Mouse (Mus musculus): ENCODE results near the gene Elmo1. TPM values are rescaled to one million over a fixed set of nuclear protein-coding genes. Genes with fewer than 3 reads are reported as not detected.

Gene Elmo1
- polyA plus RNA-seq, 1 experiment from 2014 or later = 10.7 TPM

DNA sequence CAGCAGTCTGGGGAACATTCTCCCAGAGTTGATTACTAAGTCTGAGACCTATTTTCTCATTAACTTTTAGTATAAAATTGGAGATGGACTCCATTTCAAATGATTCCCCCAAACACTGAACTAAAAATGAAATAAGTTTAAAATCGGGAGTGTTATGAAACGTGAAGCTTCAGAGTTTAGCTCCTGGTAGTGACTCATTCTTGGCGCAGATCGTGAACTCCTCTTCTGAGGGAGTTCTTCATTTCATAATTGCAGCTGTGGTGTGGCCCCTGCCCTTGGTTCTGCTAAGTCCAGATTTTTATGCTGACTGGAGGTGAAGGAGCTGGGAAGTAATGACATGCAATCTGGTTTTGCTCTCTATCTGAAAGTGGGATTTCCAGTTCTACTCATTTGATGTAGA lies 307.9 kb downstream of the Elmo1 start:
- Histone ChIP-seq H3K4me2 (replicated peaks) (no peak overlapping the region), H3K36me3 (no peaks in the 10 kb centered on the region), H3K4me3 (no peak overlapping the region), H3K9ac (no peak overlapping the region), H3K27me3 (no peaks in the 10 kb centered on the region), H3K4me1 (no peaks in the 10 kb centered on the region), H3K9me3 (no peaks in the 10 kb centered on the region), H3K27ac (no peak overlapping the region)
- WGBS = 86% methylated on average over 4 of the region's 4 CpGs
- no peak for ATAC-seq (ENCODE audit: low FRiP score, low read depth)

DNA sequence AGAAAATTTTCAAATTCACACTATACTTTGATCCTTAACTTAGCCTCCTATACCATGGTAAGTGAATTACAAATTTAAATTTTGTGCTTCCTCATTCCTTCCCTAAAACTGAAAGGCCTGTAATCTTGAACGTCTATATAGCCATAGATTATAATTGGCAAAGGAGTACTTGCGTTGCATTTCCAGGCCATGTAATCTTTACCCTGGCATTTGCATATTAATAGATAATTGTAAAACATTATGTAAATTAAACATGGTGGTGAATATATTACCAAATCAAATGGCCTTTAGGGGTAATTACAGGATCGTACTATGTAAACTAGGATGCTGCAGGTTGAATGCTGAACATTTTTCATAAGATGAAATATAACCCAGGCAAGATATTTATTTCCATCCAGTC lies 314.1 kb downstream of the Elmo1 start:
- Histone ChIP-seq H3K9ac (no peak overlapping the region), H3K4me3 (no peak overlapping the region), H3K36me3 (no peaks in the 10 kb centered on the region), H3K4me2 (replicated peaks) (no peak overlapping the region), H3K27me3 (no peaks in the 10 kb centered on the region), H3K9me3 (no peaks in the 10 kb centered on the region), H3K27ac (no peak overlapping the region), H3K4me1 (no peaks in the 10 kb centered on the region)
- ATAC-seq (ENCODE audit: low FRiP score, low read depth) = no peak
- WGBS = 88% methylated on average over 3 of the region's 3 CpGs

DNA sequence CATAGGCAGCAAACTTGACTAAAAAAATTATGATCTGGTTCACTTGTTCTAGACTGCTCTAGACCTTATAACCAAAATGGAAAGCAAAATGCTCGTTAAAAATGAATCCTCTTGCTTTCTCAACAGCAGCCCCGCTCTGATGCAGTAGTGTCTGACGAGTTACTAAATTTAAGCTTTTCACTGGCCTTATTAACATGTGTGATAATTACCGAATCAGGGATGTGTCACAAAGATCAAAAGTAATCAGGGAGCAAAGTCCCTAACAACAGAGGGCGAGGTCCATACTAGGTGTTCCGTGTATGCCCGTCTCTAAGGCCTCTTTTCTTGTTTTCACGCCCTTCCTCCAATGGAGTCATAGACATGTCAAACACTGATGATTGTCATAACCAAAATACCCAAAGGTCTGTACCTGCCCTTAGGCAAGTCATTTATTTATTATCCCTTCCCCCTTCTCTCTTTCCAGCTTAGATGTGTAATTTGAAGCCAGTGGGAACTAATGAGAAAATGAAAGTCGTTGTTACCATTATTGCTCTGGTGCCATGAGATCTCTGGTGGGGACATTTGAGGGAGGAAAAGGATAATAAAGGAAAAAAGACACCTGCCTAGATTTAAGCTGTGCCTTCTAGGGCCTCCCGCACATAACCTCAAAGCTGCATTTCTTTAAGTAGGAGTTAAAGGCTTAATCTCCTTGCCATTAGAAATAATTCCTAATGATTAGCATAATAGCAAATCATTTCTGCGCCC lies 316.2 kb downstream of the Elmo1 start:
- H3K9ac ChIP-seq = no peak overlapping the region
- no peaks in the 10 kb centered on the region for H3K36me3 ChIP-seq
- ATAC-seq (ENCODE audit: low FRiP score, low read depth) = no peak
- no peak overlapping the region for H3K4me3 ChIP-seq
- no peaks in the 10 kb centered on the region for H3K27me3 ChIP-seq
- H3K4me2 ChIP-seq (replicated peaks) = no peak overlapping the region
- no peak overlapping the region for H3K27ac ChIP-seq
- H3K4me1 ChIP-seq = no peaks in the 10 kb centered on the region
- no peaks in the 10 kb centered on the region for H3K9me3 ChIP-seq
- 72% methylated on average over 11 of the region's 11 CpGs for WGBS

DNA sequence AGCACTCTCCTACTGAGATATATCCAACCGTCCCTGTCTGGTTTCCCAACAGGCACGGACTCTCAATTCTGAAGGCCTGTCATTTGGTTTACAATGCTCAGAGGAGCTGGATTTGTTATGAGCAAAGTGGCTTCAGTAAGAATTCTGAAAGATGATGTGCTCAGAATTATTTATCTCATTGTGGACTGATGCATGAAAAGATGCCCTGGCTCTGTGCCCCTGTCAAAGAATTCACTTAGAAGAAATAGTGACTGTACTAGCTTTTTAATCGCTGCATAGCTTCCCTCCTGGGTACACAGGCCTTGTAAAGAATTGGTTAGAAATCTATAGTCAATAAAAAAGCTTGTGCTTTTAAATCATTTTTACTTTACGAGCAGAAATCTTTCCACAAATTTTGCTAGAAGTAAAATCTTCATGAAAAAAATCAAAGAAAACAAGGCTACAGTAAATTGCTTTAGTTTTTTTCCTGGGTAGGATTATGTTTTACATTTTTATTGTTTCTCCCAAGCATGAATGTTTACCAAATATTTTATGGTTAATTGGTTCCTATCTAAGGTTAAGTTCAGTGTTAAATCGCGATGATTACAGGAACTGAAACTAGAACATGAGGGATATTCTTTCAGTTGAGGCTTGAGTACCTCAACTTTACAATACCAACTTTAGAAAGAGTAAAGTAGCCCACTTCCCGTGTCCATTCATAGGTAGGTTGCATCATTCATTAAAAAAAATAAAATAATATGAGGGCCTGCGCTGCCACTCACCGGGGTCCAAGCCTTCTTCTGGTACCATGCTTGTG lies 320.1 kb downstream of the Elmo1 start:
- 83% methylated on average over 9 of the region's 9 CpGs for whole genome bisulfite sequencing
- Histone ChIP-seq H3K36me3 (no peaks in the 10 kb centered on the region), H3K27ac (no peak overlapping the region), H3K4me2 (replicated peaks) (no peak overlapping the region), H3K27me3 (no peaks in the 10 kb centered on the region), H3K4me1 (no peaks in the 10 kb centered on the region), H3K9ac (no peak overlapping the region), H3K9me3 (no peaks in the 10 kb centered on the region), H3K4me3 (no peak overlapping the region)
- ATAC-seq (ENCODE audit: low FRiP score, low read depth) = no peak

DNA sequence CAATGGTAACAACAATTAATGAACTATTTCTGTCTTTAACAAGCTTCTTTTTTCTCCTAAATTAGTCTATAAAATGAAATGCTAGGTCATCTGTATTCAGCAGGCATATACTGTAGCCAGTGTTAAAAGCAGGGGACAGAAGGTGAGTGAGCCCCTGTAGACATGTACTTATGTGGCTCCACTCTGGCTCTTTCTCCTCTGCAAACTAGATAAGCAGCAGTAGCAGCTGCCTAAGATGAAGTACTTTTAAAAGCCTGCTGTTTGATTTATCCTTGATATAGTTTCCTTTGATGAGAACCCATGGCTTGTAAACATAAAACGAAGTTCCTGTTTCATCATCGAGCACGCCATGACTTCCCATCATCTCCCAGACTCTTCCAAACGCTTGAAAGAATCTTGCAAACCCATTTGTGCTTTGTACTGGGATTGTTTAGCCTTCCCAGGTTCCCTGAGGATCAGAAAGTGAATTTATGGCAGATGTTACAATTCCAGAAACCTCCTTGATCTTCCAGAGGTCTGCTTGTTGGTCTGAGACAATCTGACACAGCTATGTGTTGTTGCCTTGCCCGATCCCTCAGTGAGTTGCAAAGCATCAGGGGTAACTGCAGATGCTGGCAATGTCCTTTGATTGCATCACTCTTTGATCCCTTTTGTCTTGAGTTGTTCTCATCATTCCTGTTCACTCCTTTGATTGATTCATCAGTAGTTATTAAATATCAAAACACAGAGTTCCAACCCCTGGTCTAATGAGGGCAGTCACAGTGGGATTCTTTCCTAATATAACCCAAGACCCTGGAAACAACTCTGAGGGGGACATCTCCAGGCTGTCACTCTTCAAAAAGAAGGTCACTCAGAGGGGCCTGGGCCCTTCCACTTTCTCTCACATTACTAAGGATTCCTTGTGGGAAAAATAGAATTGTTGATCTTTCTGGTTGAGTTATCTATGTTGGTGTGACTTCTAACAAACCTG lies 326.6 kb downstream of the Elmo1 start:
- Histone ChIP-seq H3K27me3 (no peaks in the 10 kb centered on the region), H3K4me2 (replicated peaks) (no peak overlapping the region), H3K36me3 (no peaks in the 10 kb centered on the region), H3K9ac (no peak overlapping the region), H3K4me3 (no peak overlapping the region), H3K9me3 (no peaks in the 10 kb centered on the region), H3K4me1 (no peaks in the 10 kb centered on the region), H3K27ac (no peak overlapping the region)
- WGBS = 25% methylated on average over 5 of the region's 5 CpGs
- no peak for ATAC-seq (ENCODE audit: low FRiP score, low read depth)

DNA sequence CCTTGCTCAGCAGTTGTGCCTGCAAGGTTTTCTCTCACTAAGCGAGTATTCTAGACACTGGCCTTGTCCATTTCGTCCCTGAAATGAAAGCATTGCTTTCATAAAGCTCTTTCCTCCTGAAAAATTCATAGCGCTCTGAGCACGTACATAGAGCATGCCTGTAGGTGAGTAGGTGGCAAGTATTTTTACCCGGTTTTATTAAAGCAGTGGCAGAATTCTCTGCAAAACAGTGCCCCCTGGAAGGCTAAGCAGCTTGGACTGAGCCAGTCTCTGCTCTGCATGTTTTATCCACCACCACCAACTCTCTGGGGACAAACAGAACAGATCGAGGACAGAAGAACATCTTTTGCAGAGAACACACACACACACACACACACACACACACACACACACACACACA lies 340.6 kb downstream of the Elmo1 start:
- Histone ChIP-seq H3K4me2 (replicated peaks) (no peak overlapping the region), H3K36me3 (no peaks in the 10 kb centered on the region)
- WGBS = 85% methylated on average over 6 of the region's 6 CpGs

DNA sequence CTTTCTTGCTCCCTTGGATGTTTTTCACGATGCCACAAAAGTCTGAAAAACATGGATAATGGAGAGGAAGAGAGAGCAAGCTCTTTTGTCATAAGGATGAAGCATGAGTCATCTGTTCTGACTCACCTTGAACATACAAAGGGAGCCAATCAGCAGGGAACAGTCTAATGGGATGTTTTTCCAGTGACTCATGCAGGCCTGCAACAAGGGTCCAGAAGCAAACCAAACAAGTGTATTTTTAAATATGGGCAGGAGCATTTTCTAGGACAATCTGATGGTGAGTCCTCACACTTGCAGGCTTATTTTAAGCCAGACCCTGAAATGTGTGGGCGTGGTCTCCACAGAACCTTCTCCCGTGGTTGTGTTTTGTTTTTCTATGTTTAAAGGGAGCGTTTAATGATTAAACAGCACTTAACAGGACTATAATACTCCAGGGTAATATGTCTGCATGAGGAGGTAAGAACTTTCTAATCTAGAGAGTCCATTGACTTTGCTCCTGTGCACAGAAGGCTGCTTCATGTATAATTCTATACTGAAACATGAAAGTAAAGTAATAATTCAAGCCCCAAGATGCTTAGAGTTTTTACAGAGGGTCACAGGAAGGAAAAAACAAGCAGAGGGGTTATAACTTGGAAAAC lies 342.9 kb downstream of the Elmo1 start:
- Histone ChIP-seq H3K9ac (no peak overlapping the region), H3K4me2 (replicated peaks) (no peak overlapping the region), H3K4me1 (no peaks in the 10 kb centered on the region), H3K27me3 (no peaks in the 10 kb centered on the region), H3K36me3 (no peaks in the 10 kb centered on the region), H3K27ac (no peak overlapping the region), H3K9me3 (no peaks in the 10 kb centered on the region), H3K4me3 (no peak overlapping the region)
- WGBS = 63% methylated on average over 4 of the region's 4 CpGs
- ATAC-seq (ENCODE audit: low FRiP score, low read depth) = no peak

More for the DNA sequence above, 340.6 kb downstream of the Elmo1 start:
- no peaks in the 10 kb centered on the region for H3K27me3 ChIP-seq
- no peaks in the 10 kb centered on the region for H3K4me1 ChIP-seq
- no peak overlapping the region for H3K27ac ChIP-seq
- no peak overlapping the region for H3K4me3 ChIP-seq
- no peaks in the 10 kb centered on the region for H3K9me3 ChIP-seq
- H3K9ac ChIP-seq = no peak overlapping the region
- no peak for ATAC-seq (ENCODE audit: low FRiP score, low read depth)

DNA sequence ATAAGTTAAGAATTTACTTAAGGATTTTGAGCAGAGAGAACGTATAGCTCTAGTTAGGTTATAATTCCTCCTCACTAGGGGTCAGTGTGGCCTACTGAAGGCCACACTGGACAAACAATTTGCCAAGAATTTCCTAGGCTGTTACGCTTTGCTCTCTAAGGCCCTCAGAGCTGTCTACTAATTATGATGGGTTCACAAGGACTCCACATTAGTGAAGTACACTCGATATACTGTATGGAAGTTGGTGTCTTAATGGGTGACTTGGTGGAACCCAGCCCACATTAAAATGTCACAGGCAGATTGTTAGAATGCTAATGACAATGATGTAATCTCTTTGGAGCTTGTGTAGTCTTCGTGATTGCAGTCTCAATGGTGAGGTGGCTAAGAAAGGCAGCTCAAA lies 343.7 kb downstream of the Elmo1 start:
- H3K27me3 ChIP-seq = no peaks in the 10 kb centered on the region
- H3K4me2 ChIP-seq (replicated peaks) = no peak overlapping the region
- H3K4me3 ChIP-seq = no peak overlapping the region
- no peak overlapping the region for H3K9ac ChIP-seq
- no peaks in the 10 kb centered on the region for H3K4me1 ChIP-seq
- no peak overlapping the region for H3K27ac ChIP-seq
- WGBS = 77% methylated on average over 4 of the region's 4 CpGs
- no peaks in the 10 kb centered on the region for H3K36me3 ChIP-seq
- no peaks in the 10 kb centered on the region for H3K9me3 ChIP-seq
- no peak for ATAC-seq (ENCODE audit: low FRiP score, low read depth)

DNA sequence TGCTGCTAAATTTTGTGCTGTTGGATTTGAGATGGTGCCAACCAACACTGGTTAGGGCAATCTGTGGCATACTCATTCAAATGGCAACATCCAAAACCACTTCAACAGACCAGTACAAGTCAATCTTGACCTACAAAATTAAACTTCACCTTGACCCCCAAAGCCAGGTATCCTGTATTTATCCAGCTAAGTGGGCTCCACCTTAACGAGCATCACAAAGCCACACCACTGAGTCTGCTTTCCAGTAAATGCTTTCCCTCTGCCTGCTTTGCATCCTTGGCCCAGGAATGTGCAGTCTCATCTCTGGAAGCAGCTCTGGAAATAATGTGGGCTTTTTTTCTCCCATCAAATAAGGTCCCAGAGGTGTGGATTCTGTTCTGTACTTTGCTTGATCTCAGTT lies 349.1 kb downstream of the Elmo1 start:
- Histone ChIP-seq H3K4me3 (no peak overlapping the region), H3K9ac (no peak overlapping the region), H3K27me3 (no peaks in the 10 kb centered on the region), H3K36me3 (no peaks in the 10 kb centered on the region), H3K4me1 (no peaks in the 10 kb centered on the region), H3K9me3 (no peaks in the 10 kb centered on the region), H3K4me2 (replicated peaks) (no peak overlapping the region), H3K27ac (no peak overlapping the region)
- no peak for ATAC-seq (ENCODE audit: low FRiP score, low read depth)
- 68% methylated on average over 1 of the region's 1 CpGs for WGBS

DNA sequence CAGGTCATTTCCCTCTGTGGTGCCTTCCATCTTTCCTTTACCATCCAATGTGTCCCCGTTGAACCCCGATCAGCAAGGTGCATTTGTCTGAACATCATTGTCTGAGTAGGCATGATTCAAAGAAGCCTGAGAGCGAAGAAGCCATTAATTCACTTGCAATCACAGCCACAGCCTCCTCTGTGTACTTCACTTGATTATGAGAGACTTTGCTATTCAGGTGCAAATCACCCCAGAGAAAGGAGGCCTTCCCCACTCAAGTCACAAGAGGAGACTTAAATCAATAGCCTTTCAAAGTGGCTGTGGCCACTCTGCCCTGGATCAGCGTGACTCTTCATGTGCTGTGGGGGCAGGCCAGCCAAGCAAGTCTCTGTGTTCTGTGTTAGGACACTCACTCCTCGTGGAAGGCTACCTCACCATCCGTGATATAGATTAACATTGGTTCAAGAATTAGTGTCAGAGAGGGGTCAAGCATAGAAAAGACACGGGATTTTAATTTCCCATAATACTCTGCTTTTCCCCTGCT lies 360.5 kb downstream of the Elmo1 start:
- no peak for ATAC-seq (ENCODE audit: low FRiP score, low read depth)
- no peak overlapping the region for H3K4me3 ChIP-seq
- H3K9me3 ChIP-seq = no peaks in the 10 kb centered on the region
- no peak overlapping the region for H3K9ac ChIP-seq
- no peak overlapping the region for H3K4me2 ChIP-seq (replicated peaks)
- peaks cover 10% of the 10 kb centered on the region for H3K4me1 ChIP-seq
- H3K27ac ChIP-seq = no peak overlapping the region
- H3K36me3 ChIP-seq = no peaks in the 10 kb centered on the region
- no peaks in the 10 kb centered on the region for H3K27me3 ChIP-seq
- 89% methylated on average over 7 of the region's 7 CpGs for WGBS

DNA sequence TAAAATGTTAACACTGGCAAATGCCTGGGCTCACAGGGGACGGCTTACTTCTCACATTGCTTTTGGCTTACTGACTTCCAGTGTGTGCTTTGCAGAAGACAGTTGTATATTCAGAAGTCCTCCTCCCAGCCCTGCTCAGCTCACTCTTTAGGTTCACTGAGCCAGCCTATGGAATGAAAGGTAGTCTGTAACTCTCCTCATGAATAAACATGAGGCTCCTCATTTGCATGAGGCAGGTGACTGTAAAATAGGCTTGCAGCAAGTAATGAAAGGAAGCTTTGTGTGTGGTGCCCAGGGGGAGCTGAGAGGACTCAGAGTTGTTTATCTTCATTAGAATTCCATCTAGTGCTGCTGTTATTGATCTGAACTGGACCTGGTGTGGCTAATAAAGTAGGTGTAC lies 364.0 kb downstream of the Elmo1 start:
- no peaks in the 10 kb centered on the region for H3K9me3 ChIP-seq
- no peak overlapping the region for H3K27ac ChIP-seq
- no peaks in the 10 kb centered on the region for H3K4me1 ChIP-seq
- H3K27me3 ChIP-seq = no peaks in the 10 kb centered on the region
- no peak overlapping the region for H3K4me2 ChIP-seq (replicated peaks)
- WGBS = 88% methylated on average over 1 of the region's 1 CpGs
- H3K9ac ChIP-seq = no peak overlapping the region
- ATAC-seq (ENCODE audit: low FRiP score, low read depth) = no peak
- no peak overlapping the region for H3K4me3 ChIP-seq
- no peaks in the 10 kb centered on the region for H3K36me3 ChIP-seq

Data from limb, embryonic 13.5 days (tissue).